Mouse (Mus musculus): ENCODE results near the gene Fastk. TPM values are rescaled to one million over a fixed set of nuclear protein-coding genes. Genes with fewer than 3 reads are reported as not detected.

Fastk gene
- total and polyA plus RNA-seq, 2 experiments = 22.3 to 166 TPM

DNA sequence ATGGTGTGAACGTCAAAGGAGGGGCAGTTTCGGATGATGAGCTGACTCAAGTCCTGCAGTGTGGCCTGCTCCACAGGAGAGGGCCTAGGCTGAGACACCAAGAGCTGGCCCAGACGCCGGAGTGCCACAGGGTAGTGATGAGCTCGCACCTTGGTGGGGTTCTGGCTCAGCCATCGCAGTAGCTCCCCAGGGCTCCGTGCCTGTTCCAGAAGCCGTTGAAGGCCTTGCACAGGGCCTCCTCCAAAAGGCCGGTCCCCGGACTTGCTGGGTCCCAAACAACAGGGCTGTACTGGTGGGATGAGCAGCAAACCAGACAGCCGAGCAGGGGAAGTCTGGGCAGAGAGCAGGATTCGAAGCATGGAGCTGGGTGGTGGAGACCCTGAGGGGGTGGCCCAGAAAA is 1.2 kb downstream of the Fastk start:
- Histone ChIP-seq H3K4me3 (ENCODE audit: insufficient read depth, low read depth, low read length) (peak overlapping the region; percentile 8; the same call in 1 of the 2 replicates), H3K27me3 (ENCODE audit: control insufficient read depth, insufficient read depth, low read length) (no peaks in the 10 kb centered on the region), H3K4me1 (ENCODE audit: control insufficient read depth, insufficient read depth, low read length) (peaks cover 17% of the 10 kb centered on the region), H3K27ac (replicated peaks; ENCODE audit: insufficient read depth, low read depth, low read length) (no peak overlapping the region), H3K36me3 (ENCODE audit: control insufficient read depth, insufficient read depth, low read length) (no peaks in the 10 kb centered on the region; the same call in 1 of the 2 replicates), H3K79me2 (ENCODE audit: control insufficient read depth, insufficient read depth, low read length) (peaks cover 7% of the 10 kb centered on the region; the same call in 1 of the 2 replicates), H3K9ac (ENCODE audit: low read depth, low read length) (no peak overlapping the region; the same call in 1 of the 2 replicates)
- 86% methylated on average over 12 of the region's 12 CpGs for WGBS
- DNase-seq (ENCODE audit: extremely low read depth, low read depth, low spot score) = no peak
- TF ChIP-seq CTCF (IDR thresholded peaks at IDR 0.05; ENCODE audit: low read depth, low read length) (no peak), POLR2A (IDR thresholded peaks at IDR 0.05; ENCODE audit: extremely low read depth, insufficient read depth, low read length) (no peak)

DNA sequence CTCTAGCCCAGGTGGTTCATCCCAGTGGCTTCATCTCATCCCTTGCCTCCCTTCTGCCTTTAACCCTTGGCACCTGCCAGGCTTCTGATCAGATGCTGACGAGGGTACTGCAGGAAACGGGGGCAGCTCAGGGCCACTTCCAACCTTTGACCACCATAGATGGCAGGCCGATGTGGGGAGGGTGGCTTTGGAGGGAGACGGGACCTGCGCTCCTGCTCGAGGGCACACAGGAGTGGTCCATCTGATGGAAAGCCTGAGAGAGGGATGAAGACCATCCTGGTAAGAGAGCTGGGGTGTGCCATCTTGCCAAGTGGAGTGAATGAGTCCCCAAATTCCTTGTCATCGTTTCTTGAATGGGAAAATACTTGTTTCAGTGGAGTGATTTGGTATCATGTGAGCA is 1.9 kb downstream of the Fastk start:
- Histone ChIP-seq H3K4me3 (ENCODE audit: insufficient read depth, low read depth, low read length) (no peak overlapping the region), H3K4me1 (ENCODE audit: control insufficient read depth, insufficient read depth, low read length) (peaks cover 17% of the 10 kb centered on the region), H3K79me2 (ENCODE audit: control insufficient read depth, insufficient read depth, low read length) (peaks cover 7% of the 10 kb centered on the region; the same call in 1 of the 2 replicates), H3K27ac (replicated peaks; ENCODE audit: insufficient read depth, low read depth, low read length) (no peak overlapping the region), H3K36me3 (ENCODE audit: control insufficient read depth, insufficient read depth, low read length) (no peaks in the 10 kb centered on the region; the same call in 1 of the 2 replicates), H3K9ac (ENCODE audit: low read depth, low read length) (no peak overlapping the region), H3K27me3 (ENCODE audit: control insufficient read depth, insufficient read depth, low read length) (no peaks in the 10 kb centered on the region)
- DNase-seq (ENCODE audit: extremely low read depth, low read depth, low spot score) = no peak
- TF ChIP-seq CTCF (IDR thresholded peaks at IDR 0.05; ENCODE audit: low read depth, low read length) = no peak
- no peak for TF ChIP-seq POLR2A (IDR thresholded peaks at IDR 0.05; ENCODE audit: extremely low read depth, insufficient read depth, low read length)
- 92% methylated on average over 7 of the region's 7 CpGs for WGBS

DNA sequence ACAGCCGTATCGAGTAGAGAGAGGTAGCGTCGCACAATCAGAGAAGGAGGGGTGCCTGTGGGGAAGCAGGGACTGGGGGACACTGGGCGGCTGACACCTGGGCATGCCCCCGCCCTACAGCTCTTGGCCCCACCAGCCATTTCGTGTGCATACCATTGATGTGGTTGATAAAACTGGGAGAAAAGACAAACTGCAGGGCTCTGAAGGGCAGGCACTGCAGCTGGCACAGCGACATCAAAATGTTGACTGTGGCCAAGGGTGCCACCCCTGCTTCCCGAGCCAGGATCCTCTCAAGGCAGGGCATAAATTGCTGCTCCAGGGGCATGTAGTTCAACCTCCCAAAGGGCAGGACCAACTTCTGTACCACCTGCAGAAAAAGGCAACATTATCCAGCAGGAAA is 3.1 kb downstream of the Fastk start:
- 69% methylated on average over 9 of the region's 9 CpGs for WGBS
- TF ChIP-seq CTCF (IDR thresholded peaks at IDR 0.05; ENCODE audit: low read depth, low read length) (no peak), POLR2A (IDR thresholded peaks at IDR 0.05; ENCODE audit: extremely low read depth, insufficient read depth, low read length) (no peak)
- H3K9ac ChIP-seq (ENCODE audit: low read depth, low read length) = no peak overlapping the region
- no peak for DNase-seq (ENCODE audit: extremely low read depth, low read depth, low spot score)
- peaks cover 7% of the 10 kb centered on the region; the same call in 1 of the 2 replicates for H3K79me2 ChIP-seq (ENCODE audit: control insufficient read depth, insufficient read depth, low read length)
- H3K4me1 ChIP-seq (ENCODE audit: control insufficient read depth, insufficient read depth, low read length) = peaks cover 17% of the 10 kb centered on the region
- peaks cover under 1% of the 10 kb centered on the region; the same call in 1 of the 2 replicates for H3K36me3 ChIP-seq (ENCODE audit: control insufficient read depth, insufficient read depth, low read length)
- H3K4me3 ChIP-seq (ENCODE audit: insufficient read depth, low read depth, low read length) = no peak overlapping the region
- H3K27ac ChIP-seq (replicated peaks; ENCODE audit: insufficient read depth, low read depth, low read length) = no peak overlapping the region
- no peaks in the 10 kb centered on the region for H3K27me3 ChIP-seq (ENCODE audit: control insufficient read depth, insufficient read depth, low read length)

DNA sequence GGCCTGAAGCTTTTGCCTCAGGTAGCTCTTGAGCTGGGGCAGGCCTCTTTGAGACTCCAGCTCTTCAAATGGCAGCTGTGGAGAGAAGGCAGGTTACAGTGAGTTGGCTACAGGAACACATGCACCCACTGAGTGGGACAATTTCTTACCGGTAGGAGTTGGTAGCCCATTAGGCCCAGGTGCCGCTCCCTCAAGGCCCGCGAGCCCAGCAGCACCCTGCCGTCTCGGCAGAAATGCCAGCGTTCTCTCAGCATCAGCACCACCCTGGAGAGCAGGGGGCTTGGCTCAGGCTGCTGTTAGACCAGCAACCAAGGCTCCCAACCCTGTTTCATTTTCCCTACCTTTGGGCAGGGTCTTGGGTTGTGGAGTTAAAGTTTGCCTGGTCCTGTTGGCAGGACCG is 3.9 kb downstream of the Fastk start:
- no peak overlapping the region for H3K9ac ChIP-seq (ENCODE audit: low read depth, low read length)
- no peak overlapping the region for H3K4me3 ChIP-seq (ENCODE audit: insufficient read depth, low read depth, low read length)
- peaks cover 5% of the 10 kb centered on the region; the same call in 1 of the 2 replicates for H3K36me3 ChIP-seq (ENCODE audit: control insufficient read depth, insufficient read depth, low read length)
- no peak overlapping the region for H3K27ac ChIP-seq (replicated peaks; ENCODE audit: insufficient read depth, low read depth, low read length)
- TF ChIP-seq POLR2A (IDR thresholded peaks at IDR 0.05; ENCODE audit: extremely low read depth, insufficient read depth, low read length) = no peak
- peaks cover 7% of the 10 kb centered on the region; the same call in 1 of the 2 replicates for H3K79me2 ChIP-seq (ENCODE audit: control insufficient read depth, insufficient read depth, low read length)
- H3K27me3 ChIP-seq (ENCODE audit: control insufficient read depth, insufficient read depth, low read length) = no peaks in the 10 kb centered on the region
- H3K4me1 ChIP-seq (ENCODE audit: control insufficient read depth, insufficient read depth, low read length) = peaks cover 11% of the 10 kb centered on the region
- 93% methylated on average over 8 of the region's 8 CpGs for WGBS
- DNase-seq (ENCODE audit: extremely low read depth, low read depth, low spot score) = no peak

DNA sequence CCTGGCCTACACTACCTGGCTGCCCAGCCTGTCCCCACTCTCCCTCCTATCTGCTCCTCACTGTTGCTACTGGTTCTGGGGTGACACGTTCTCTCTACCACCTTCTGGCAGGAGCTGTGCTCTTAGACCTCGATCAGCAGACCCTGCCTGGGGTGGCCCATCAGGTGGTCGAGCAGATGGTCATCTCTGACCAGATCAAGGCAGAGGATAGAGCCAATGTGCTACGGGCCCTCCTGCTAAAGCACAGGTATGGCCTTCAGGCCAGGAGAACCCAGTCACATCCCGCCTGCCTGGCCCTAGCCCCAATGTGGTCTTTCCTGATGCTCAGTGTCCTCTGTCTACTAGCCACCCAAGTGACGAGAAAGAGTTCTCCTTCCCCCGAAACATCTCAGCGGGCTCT is 11.1 kb downstream of the Fastk start:
- peaks cover 24% of the 10 kb centered on the region; the same call in 1 of the 2 replicates for H3K36me3 ChIP-seq (ENCODE audit: control insufficient read depth, insufficient read depth, low read length)
- H3K4me1 ChIP-seq (ENCODE audit: control insufficient read depth, insufficient read depth, low read length) = no peaks in the 10 kb centered on the region
- no peak for DNase-seq (ENCODE audit: extremely low read depth, low read depth, low spot score)
- H3K9ac ChIP-seq (ENCODE audit: low read depth, low read length) = no peak overlapping the region
- H3K27me3 ChIP-seq (ENCODE audit: control insufficient read depth, insufficient read depth, low read length) = no peaks in the 10 kb centered on the region
- TF ChIP-seq CTCF (IDR thresholded peaks at IDR 0.05; ENCODE audit: low read depth, low read length) (no peak), POLR2A (IDR thresholded peaks at IDR 0.05; ENCODE audit: extremely low read depth, insufficient read depth, low read length) (no peak)
- no peak overlapping the region for H3K4me3 ChIP-seq (ENCODE audit: insufficient read depth, low read depth, low read length)
- 94% methylated on average over 8 of the region's 8 CpGs for WGBS
- no peak overlapping the region for H3K27ac ChIP-seq (replicated peaks; ENCODE audit: insufficient read depth, low read depth, low read length)
- no peaks in the 10 kb centered on the region for H3K79me2 ChIP-seq (ENCODE audit: control insufficient read depth, insufficient read depth, low read length)

DNA sequence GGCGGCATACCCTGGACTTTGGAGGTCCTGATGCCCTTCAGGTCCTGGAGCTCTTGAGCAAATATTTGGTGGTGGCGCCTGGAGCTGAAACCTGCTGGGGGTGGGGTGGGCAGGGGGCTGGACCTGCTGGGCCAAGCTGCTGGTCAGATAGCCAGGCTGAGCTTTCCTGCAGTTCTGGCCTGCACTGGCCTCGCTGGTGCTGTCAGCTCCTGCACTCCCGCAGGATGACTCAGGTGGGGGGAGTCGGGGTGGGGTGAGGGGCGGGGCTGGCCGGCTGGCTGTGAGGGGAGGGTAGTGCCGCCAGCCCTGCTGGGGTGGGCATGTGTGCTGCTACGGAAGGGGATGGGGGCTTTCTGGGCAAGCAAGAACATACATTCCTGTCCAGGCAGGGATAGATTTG is 16.5 kb downstream of the Fastk start:
- peak overlapping the region; percentile 78 for H3K9ac ChIP-seq (ENCODE audit: low read depth, low read length)
- H3K27ac ChIP-seq (replicated peaks; ENCODE audit: insufficient read depth, low read depth, low read length) = peak overlapping the region; percentile 72
- peaks cover 4% of the 10 kb centered on the region; the same call in 1 of the 2 replicates for H3K79me2 ChIP-seq (ENCODE audit: control insufficient read depth, insufficient read depth, low read length)
- H3K4me1 ChIP-seq (ENCODE audit: control insufficient read depth, insufficient read depth, low read length) = peaks cover 8% of the 10 kb centered on the region; the same call in 1 of the 2 replicates
- peaks cover 12% of the 10 kb centered on the region; the same call in 1 of the 2 replicates for H3K36me3 ChIP-seq (ENCODE audit: control insufficient read depth, insufficient read depth, low read length)
- TF ChIP-seq CTCF (IDR thresholded peaks at IDR 0.05; ENCODE audit: low read depth, low read length) (no peak), POLR2A (IDR thresholded peaks at IDR 0.05; ENCODE audit: extremely low read depth, insufficient read depth, low read length) (no peak)
- H3K4me3 ChIP-seq (ENCODE audit: insufficient read depth, low read depth, low read length) = peak overlapping the region; percentile 89
- no peak for DNase-seq (ENCODE audit: extremely low read depth, low read depth, low spot score)
- WGBS = 19% methylated on average over 8 of the region's 9 CpGs
- no peaks in the 10 kb centered on the region for H3K27me3 ChIP-seq (ENCODE audit: control insufficient read depth, insufficient read depth, low read length)

Data from liver, adult 2 months (tissue).